Mouse (Mus musculus): ENCODE measurements around the gene Cpd. TPM values are rescaled to one million over a fixed set of nuclear protein-coding genes. Genes with fewer than 3 reads are reported as not detected.
"Not testable (repeated sequence)": the region's sequence is repeated elsewhere in the genome, so short reads cannot be mapped to it uniquely, and the experiment has no call there.

Cpd gene
- polyA plus RNA-seq, 1 experiment from 2014 or later = 7.0 TPM

GRCm38 (mm10) chr11:76810706-76811495 is 35.9 kb downstream of the Cpd start:
- no peak overlapping the region for H3K9ac ChIP-seq (replicated peaks)
- no peak overlapping the region for H3K27ac ChIP-seq (replicated peaks)
- no peaks in the 10 kb centered on the region for H3K27me3 ChIP-seq
- H3K4me1 ChIP-seq = peaks cover 2% of the 10 kb centered on the region; the same call in 1 of the 2 replicates
- H3K4me2 ChIP-seq (replicated peaks) = no peak overlapping the region
- ATAC-seq (replicated peaks) = no peak
- 88% methylated on average over 9 of the region's 9 CpGs for WGBS
- no peak overlapping the region for H3K4me3 ChIP-seq
- no peaks in the 10 kb centered on the region for H3K9me3 ChIP-seq
- peaks cover 16% of the 10 kb centered on the region; the same call in 1 of the 2 replicates for H3K36me3 ChIP-seq

DNA sequence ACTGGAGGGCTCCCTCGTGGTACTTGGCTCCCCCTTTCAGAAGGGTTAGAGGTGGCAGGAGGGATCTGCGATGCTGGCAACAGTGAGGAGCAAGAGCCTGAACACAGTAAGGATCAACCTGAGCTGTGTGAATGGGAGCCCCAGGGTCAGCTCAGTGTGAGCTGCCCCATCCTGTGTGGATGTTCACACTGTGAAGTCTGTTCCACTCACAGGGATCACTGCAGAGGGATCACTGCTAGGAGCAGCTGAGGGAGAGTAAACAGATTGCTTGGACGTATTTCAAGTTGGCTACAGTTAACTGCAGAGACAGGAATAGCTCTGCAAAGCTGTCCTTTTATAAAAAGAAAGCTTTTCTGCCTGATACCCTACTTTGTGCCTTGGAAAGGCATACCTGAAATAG is 37.4 kb downstream of the Cpd start:
- Histone ChIP-seq H3K4me2 (replicated peaks) (no peak overlapping the region), H3K4me3 (no peak overlapping the region), H3K27me3 (no peaks in the 10 kb centered on the region), H3K9ac (replicated peaks) (no peak overlapping the region), H3K4me1 (peaks cover 2% of the 10 kb centered on the region; the same call in 1 of the 2 replicates), H3K36me3 (peaks cover 26% of the 10 kb centered on the region; the same call in 1 of the 2 replicates), H3K27ac (replicated peaks) (peak overlapping the region; percentile 54), H3K9me3 (no peaks in the 10 kb centered on the region)
- ATAC-seq (replicated peaks) = no peak
- 50% methylated on average over 3 of the region's 3 CpGs for WGBS

DNA sequence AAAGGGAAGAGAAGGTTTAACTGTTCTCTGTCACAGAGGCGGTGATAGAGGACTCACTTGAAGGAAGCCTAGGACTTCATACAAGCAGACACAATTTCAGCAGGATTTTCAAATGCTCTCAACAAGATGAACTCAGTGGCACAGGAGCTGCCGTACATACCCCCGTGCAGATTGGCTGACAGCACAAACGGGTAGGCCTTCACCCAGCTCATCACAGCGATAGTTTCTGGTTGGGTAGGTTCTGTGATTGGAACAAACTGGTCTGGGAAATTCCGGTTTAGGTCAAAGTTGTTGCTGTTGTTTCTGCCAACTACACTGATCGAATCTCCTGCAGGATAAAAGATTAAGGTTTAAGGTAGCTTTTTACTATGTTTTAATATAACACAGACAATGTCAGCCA is 38.3 kb downstream of the Cpd start:
- WGBS = 87% methylated on average over 7 of the region's 7 CpGs
- H3K4me1 ChIP-seq = peaks cover 2% of the 10 kb centered on the region; the same call in 1 of the 2 replicates
- H3K4me2 ChIP-seq (replicated peaks) = no peak overlapping the region
- no peak for ATAC-seq (replicated peaks)
- no peaks in the 10 kb centered on the region for H3K27me3 ChIP-seq
- no peak overlapping the region for H3K9ac ChIP-seq (replicated peaks)
- H3K4me3 ChIP-seq = no peak overlapping the region
- peaks cover 29% of the 10 kb centered on the region for H3K36me3 ChIP-seq
- H3K27ac ChIP-seq (replicated peaks) = no peak overlapping the region
- no peaks in the 10 kb centered on the region for H3K9me3 ChIP-seq

- peaks cover 40% of the 10 kb centered on the region for H3K36me3 ChIP-seq
- no peak for ATAC-seq (replicated peaks)
- no peak overlapping the region for H3K27ac ChIP-seq (replicated peaks)
- no peak overlapping the region for H3K4me2 ChIP-seq (replicated peaks)
- peaks cover 2% of the 10 kb centered on the region; the same call in 1 of the 2 replicates for H3K4me1 ChIP-seq
- no peaks in the 10 kb centered on the region for H3K27me3 ChIP-seq
- H3K9me3 ChIP-seq = no peaks in the 10 kb centered on the region
- no peak overlapping the region for H3K9ac ChIP-seq (replicated peaks)
- H3K4me3 ChIP-seq = no peak overlapping the region
- 96% methylated on average over 3 of the region's 3 CpGs for WGBS
Measured at GRCm38 (mm10) chr11:76807007-76807679, 39.7 kb downstream of the Cpd start.

DNA sequence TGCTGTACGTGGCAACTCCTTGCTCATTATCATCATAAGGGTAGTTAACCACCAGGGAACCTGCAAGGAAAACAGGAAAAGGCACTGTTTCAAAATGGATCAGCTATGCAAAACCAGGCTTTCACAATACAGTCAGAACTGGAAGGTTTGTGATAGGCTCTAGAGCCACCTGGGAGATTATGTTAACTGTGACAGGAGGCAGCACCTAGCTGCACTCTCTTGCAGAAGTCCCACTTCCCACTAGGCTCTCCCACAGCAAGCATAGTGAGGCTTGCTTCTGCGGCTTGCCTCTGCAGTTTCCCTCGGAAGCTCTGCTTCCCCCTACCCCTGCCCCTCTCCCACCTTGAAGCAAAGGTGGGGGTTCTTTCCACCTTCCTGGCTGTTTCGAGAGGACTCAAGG is 40.8 kb downstream of the Cpd start:
- Histone ChIP-seq H3K27me3 (no peaks in the 10 kb centered on the region), H3K4me1 (peaks cover 2% of the 10 kb centered on the region; the same call in 1 of the 2 replicates), H3K36me3 (peaks cover 46% of the 10 kb centered on the region), H3K27ac (replicated peaks) (no peak overlapping the region), H3K9me3 (no peaks in the 10 kb centered on the region), H3K9ac (replicated peaks) (no peak overlapping the region), H3K4me2 (replicated peaks) (no peak overlapping the region), H3K4me3 (no peak overlapping the region)
- no peak for ATAC-seq (replicated peaks)
- WGBS = 80% methylated on average over 4 of the region's 4 CpGs

DNA sequence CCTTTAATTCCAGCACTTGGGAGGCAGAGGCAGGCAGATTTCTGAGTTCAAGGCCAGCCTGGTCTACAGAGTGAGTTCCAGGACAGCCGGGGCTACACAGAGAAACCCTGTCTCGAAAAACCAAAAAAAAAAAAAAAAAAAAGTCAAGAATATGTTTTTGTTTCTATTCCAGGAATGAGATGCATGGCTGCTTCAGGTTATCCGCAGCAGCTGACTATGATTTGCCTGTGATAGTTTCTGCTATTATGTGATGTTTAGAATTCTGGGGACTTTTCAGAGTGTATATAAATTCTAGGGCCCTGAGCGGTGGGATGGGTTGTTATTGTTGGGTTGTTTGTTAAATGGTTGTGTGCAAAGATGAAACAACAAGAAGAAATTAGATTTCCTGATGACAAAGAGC is 41.7 kb downstream of the Cpd start:
- WGBS = 84% methylated on average over 4 of the region's 4 CpGs
- ATAC-seq (replicated peaks) = not testable (repeated sequence)

DNA sequence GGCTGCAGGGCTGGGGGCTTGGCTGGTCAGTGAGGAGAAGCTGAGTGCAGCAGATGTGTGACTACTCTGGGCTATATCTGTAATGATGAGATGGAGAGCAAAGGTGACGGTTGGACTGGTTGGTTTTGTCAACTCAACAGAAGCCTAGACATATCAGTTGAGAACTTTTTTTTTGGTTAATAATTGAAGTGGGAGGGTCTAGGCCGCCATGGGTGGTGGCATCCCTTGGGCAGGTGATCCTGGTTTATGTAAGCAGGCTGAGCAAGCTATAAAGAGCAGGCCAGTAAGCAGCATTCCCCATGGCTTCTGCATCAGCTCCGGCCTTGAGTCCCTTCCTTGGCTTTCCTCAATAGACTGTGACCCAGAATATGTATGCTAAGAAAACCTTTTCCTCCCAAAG is 43.6 kb downstream of the Cpd start:
- H3K27me3 ChIP-seq = no peaks in the 10 kb centered on the region
- no peak overlapping the region for H3K4me2 ChIP-seq (replicated peaks)
- H3K27ac ChIP-seq (replicated peaks) = no peak overlapping the region
- H3K4me1 ChIP-seq = no peaks in the 10 kb centered on the region
- no peak for ATAC-seq (replicated peaks)
- no peak overlapping the region for H3K9ac ChIP-seq (replicated peaks)
- peaks cover 53% of the 10 kb centered on the region for H3K36me3 ChIP-seq
- 89% methylated on average over 3 of the region's 3 CpGs for WGBS
- no peaks in the 10 kb centered on the region for H3K9me3 ChIP-seq
- no peak overlapping the region for H3K4me3 ChIP-seq

More for the DNA sequence above, 41.7 kb downstream of the Cpd start:
- H3K4me1 ChIP-seq; H3K9me3 ChIP-seq; H3K27me3 ChIP-seq; H3K4me3 ChIP-seq; H3K27ac ChIP-seq (replicated peaks); H3K4me2 ChIP-seq (replicated peaks); H3K9ac ChIP-seq (replicated peaks): not testable (repeated sequence)
- H3K36me3 ChIP-seq = peaks cover 46% of the 10 kb centered on the region

DNA sequence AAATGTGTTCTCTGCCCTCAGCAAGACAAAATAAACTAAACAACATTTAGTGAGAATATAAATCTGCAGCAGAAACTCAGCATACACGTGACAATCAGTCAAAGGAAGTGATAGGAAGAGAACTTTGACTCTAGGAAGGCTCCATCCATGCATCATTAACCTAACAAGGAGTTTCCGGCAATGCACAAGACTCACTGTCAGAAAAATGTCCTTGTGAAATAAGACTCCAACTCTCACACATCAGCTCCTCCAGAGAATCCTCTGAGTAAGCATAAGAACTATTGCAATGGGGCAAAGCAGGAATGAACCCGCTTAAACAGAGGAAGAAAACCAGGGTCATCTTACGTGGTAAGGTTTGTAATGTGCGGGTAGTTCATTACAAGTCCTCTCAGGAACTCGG is 49.6 kb downstream of the Cpd start:
- Histone ChIP-seq H3K4me3 (no peak overlapping the region), H3K36me3 (peaks cover 31% of the 10 kb centered on the region), H3K4me1 (no peaks in the 10 kb centered on the region), H3K4me2 (replicated peaks) (no peak overlapping the region), H3K27me3 (no peaks in the 10 kb centered on the region), H3K27ac (replicated peaks) (no peak overlapping the region), H3K9me3 (no peaks in the 10 kb centered on the region), H3K9ac (replicated peaks) (no peak overlapping the region)
- 90% methylated on average over 6 of the region's 6 CpGs for WGBS
- no peak for ATAC-seq (replicated peaks)

DNA sequence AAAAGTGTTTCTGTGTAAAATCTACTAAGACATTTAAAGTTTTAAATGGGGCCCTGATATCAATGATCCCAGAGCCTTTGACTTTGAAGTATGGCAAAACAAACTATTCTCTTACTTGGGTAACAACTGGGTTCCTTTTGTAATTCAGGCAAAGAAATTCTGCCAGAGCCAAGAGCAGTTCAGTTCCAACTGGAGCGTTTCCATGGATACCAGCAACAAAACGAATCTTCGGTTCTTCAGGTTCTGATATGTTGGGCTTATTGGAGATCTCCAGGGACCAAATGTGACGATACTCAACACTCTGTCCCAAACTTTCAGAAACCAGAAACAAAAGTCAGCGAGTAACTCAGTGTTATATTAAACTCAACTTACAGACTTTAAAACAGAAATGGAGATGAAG is 51.5 kb downstream of the Cpd start:
- Histone ChIP-seq H3K9me3 (no peaks in the 10 kb centered on the region), H3K4me2 (replicated peaks) (no peak overlapping the region), H3K9ac (replicated peaks) (no peak overlapping the region), H3K4me1 (no peaks in the 10 kb centered on the region), H3K27me3 (no peaks in the 10 kb centered on the region), H3K4me3 (no peak overlapping the region), H3K27ac (replicated peaks) (no peak overlapping the region), H3K36me3 (peaks cover 33% of the 10 kb centered on the region)
- no peak for ATAC-seq (replicated peaks)
- WGBS = 87% methylated on average over 5 of the region's 5 CpGs

- H3K36me3 ChIP-seq = peaks cover 28% of the 10 kb centered on the region
- no peak for ATAC-seq (replicated peaks)
- no peak overlapping the region for H3K4me3 ChIP-seq
- H3K9ac ChIP-seq (replicated peaks) = no peak overlapping the region
- no peak overlapping the region for H3K27ac ChIP-seq (replicated peaks)
- no peaks in the 10 kb centered on the region for H3K27me3 ChIP-seq
- H3K4me2 ChIP-seq (replicated peaks) = no peak overlapping the region
- H3K9me3 ChIP-seq = no peaks in the 10 kb centered on the region
- no peaks in the 10 kb centered on the region for H3K4me1 ChIP-seq
- WGBS = 95% methylated on average over 7 of the region's 7 CpGs
Measured at GRCm38 (mm10) chr11:76791331-76791730, 55.5 kb downstream of the Cpd start.

DNA sequence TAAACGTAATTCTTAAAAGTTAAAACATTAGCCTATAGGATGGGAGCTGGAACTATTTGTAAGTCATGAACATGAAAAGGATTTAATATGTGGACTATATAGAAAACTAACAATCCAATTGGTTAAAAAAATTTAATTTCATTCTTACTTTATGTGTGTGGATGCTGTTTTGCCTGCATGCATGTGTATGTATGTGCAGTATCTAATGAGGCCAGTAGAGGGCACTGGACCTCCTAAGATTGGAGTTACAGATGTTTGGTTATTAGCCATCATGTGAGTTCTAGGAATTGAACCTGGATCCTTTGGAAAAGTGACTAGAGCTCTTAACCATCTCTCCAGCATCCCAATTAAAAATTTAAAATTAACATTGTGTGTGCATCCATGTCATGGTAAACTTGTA is 57.6 kb downstream of the Cpd start:
- H3K4me2 ChIP-seq (replicated peaks) = no peak overlapping the region
- 94% methylated on average over 1 of the region's 1 CpGs for WGBS
- H3K27me3 ChIP-seq = no peaks in the 10 kb centered on the region
- peaks cover 39% of the 10 kb centered on the region for H3K36me3 ChIP-seq
- no peak overlapping the region for H3K4me3 ChIP-seq
- H3K9me3 ChIP-seq = no peaks in the 10 kb centered on the region
- ATAC-seq (replicated peaks) = no peak
- H3K27ac ChIP-seq (replicated peaks) = no peak overlapping the region
- no peaks in the 10 kb centered on the region for H3K4me1 ChIP-seq
- no peak overlapping the region for H3K9ac ChIP-seq (replicated peaks)

GRCm38 (mm10) chr11:76775533-76775932 is 71.3 kb downstream of the Cpd start:
- 84% methylated on average over 8 of the region's 8 CpGs for WGBS
- Histone ChIP-seq H3K27ac (replicated peaks) (no peak overlapping the region), H3K4me2 (replicated peaks) (no peak overlapping the region), H3K9ac (replicated peaks) (no peak overlapping the region), H3K27me3 (no peaks in the 10 kb centered on the region), H3K4me1 (no peaks in the 10 kb centered on the region), H3K9me3 (no peaks in the 10 kb centered on the region), H3K36me3 (peaks cover 9% of the 10 kb centered on the region; the same call in 1 of the 2 replicates), H3K4me3 (no peak overlapping the region)
- ATAC-seq (replicated peaks) = no peak

Data from forebrain, embryonic 15.5 days (tissue).